Mouse (Mus musculus) T-helper 2 cell (primary cell): ENCODE data around the gene Hoxc12.

Source experiments
- in situ Hi-C: fragments of 300-600 bp; cut with MboI, MseI; formaldehyde crosslinking; loops from one replicate; pipeline ENCODE4 v1.15.1; 2025; ENCODE audit warnings: high pct_unique_total_duplicates

Hoxc12 gene

GRCm38 (mm10) chr15:102937036-102937666, 594 bp downstream of the Hoxc12 start:
- in situ Hi-C loops, result no loop called here

DNA sequence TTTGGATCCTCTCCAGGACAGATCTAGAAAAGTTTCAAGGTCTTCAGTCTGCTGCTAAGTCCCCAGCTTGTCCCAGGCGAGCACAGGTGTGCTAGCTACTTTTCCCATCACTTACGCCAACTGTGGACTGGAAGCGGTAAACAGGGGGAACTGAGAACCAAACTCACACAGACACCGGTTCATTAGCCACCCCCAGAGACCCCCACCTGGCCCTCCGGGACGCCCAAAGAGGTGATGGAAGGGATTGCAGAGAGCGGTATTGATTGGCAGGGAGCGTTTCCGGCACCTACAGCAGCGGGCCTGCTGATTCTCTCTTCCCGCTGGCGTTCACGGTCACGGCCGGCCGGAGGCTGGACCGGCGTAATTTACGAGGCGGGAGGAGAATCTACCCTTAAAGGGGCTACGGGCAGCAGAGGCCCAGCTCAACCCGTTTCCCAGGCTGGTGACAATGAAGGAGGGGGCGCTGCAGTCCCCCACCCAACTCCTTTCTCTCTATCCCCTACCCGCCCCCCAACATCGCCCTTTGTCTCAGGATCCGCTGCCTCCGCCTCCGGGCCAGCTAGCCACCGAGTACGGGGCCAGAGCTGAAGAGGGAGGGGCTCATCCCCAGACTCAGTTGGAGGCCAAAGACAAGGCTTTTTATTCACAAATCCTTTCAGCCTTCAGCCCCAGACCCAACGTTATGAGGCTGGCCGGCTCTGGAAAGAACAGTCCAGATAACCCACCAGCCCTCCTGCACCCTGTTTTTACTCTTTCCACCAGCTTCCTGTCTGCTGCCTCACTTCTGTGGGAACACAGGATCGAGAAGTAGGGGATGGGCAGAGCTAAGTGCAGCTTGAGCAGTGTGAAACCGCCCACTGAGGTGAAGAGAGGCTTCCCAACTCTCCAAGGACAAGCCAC, 2.9 kb downstream of the Hoxc12 start:
- in situ Hi-C loops, result no loop called here

GRCm38 (mm10) chr15:102942739-102943467, 6.3 kb downstream of the Hoxc12 start:
- in situ Hi-C loops, result no loop called here

DNA sequence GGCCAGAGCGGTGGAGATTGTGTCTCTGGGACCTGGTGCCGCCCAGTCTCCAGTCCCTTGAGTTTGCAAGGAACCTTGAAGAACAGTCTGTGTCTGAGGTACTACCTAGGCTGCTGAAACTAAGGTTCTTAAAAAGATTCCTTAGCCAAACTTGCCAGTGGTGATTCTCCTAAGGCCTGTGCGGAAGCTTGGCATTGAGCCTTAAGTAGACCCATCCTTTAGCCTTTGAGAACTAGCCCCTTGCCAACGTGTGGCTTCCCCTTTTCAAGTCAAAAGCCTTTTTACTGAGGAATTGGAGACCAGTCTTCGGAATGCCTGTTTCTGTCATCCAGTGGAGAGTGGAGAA, 6.9 kb downstream of the Hoxc12 start:
- in situ Hi-C loops, result no loop called here

DNA sequence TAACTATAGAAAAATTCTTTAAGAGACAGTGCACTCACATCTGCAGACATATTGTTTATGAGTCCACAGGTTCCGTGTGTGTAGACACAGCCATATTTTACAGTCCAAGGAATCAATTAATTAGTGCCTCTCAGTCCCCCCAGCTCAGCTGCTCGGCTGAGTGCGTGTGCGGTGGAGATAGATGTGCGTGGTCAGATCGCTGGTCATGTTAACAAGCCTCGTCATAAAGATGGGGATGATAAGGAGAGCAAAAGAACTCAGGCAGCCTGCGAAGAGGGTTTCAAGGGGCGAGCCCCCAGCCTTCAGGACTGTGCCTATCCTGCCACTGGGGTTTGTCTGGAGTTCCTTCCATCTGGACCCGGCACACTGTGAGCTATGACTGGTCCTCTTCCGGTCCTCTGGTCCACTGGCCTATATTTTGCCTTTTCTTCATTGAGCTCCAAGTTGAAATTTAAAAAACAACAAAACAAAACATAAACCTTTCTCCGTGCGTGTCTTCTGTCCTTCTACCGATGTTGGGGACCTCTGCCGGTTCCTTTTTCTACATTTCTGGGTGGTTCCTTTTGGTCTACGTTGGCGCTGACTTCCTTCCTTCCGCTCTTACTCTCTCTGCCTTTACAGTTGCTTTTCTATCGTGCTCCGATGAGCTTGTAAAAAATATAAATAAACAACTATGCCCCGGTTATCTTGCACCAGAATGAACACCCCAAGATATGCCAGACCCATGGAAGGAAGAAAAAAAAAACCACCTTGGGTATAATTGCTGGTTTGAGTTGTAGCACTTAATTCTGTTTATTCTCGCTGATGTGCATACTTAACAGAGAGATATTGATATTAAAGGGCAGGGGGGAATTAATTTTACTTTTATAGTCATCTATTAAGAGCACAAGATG, 8.9 kb downstream of the Hoxc12 start:
- in situ Hi-C loops, result no loop called here

- in situ Hi-C loops, result no loop called here
Measured at GRCm38 (mm10) chr15:102947276-102947675, 10.7 kb downstream of the Hoxc12 start.

GRCm38 (mm10) chr15:102948842-102949241, 12.3 kb downstream of the Hoxc12 start:
- in situ Hi-C loops, result no loop called here

DNA sequence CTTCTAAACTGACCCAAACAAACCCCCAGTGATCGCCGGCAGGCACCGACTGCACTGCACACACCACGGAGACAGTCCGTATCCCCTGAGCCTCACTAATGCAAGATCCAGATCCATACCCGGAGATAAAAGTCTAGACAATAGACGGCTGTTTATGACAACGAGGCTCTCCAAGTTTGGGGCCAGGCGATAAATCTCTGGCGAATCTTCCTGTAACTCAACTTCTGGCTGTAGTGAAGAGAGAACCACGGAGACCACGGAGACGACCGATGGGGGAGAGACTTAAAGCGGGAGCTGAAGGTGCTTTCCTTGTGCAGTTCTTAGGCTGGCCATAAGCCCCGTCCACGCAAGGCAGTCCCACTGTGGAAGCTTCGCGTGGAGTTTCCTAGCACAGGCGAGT, 13.1 kb downstream of the Hoxc12 start:
- in situ Hi-C loops, result loop anchor here (5.0 kb wide), 1 partner anchor 88 kb away; no protein-coding TSS in a partner anchor

GRCm38 (mm10) chr15:102950877-102951276, 14.3 kb downstream of the Hoxc12 start:
- in situ Hi-C loops, result loop anchor here (5.0 kb wide), 1 partner anchor 86 kb away; no protein-coding TSS in a partner anchor

DNA sequence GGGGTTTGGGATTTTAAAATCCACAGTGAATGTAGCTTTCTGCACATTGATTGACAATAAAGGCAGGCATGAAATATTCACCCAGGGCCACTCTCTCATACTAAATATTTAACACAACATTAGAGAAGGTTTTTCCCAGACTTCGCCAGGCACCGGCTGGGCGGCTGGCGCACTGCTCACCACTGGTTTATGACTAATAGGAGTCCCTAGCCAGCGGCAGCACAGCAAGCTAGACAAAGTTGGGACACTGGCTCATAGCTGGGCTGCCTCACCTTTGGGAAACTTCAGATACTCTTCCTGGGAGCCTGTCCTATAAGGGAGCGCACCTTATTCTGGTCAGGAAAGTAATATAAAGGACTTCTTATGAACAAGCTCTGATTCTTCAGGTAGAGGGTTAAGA, 17.0 kb downstream of the Hoxc12 start:
- in situ Hi-C loops, result loop anchor here (5.0 kb wide), 1 partner anchor 84 kb away; no protein-coding TSS in a partner anchor

DNA sequence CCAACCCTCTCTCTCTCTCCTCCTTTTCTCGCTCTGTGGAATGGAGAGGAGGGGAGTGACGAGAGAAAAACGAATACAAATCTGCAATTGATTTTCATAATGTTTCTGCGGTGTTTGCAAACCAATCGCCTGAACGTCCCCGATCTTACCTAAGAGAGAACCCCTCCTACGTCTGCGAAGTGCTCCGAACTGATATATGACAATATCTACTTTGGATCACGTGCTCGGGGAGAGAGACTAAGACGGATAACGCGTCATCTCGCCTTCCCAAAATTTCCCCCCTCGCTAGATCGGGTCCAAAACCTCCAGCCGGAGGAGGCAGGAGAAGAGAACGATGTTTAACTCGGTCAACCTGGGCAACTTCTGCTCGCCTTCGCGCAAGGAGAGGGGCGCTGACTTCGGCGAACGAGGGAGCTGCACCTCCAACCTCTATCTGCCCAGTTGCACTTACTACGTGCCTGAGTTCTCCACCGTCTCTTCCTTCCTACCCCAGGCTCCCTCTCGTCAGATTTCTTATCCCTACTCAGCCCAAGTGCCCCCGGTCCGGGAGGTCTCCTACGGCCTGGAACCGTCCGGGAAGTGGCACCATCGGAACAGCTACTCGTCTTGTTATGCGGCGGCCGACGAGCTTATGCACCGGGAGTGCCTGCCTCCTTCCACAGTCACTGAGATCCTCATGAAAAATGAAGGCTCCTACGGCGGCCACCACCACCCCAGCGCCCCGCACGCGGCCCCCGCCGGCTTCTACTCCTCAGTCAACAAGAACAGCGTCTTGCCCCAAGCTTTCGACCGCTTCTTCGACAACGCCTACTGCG, 17.8 kb downstream of the Hoxc12 start, which contains the start of gene Hoxc11:
Gene Hoxc11 (plus strand): TSS at position 236 of the 815 bp plus-strand sequence.
- in situ Hi-C loops, result loop anchor here (5.0 kb wide), 1 partner anchor 83 kb away; no protein-coding TSS in a partner anchor

GRCm38 (mm10) chr15:102955007-102955382, 18.4 kb downstream of the Hoxc12 start:
- in situ Hi-C loops, result no loop called here

- in situ Hi-C loops, result no loop called here
Measured at GRCm38 (mm10) chr15:102955833-102956640, 19.5 kb downstream of the Hoxc12 start.

GRCm38 (mm10) chr15:102956906-102957305, 20.3 kb downstream of the Hoxc12 start:
- in situ Hi-C loops, result no loop called here

DNA sequence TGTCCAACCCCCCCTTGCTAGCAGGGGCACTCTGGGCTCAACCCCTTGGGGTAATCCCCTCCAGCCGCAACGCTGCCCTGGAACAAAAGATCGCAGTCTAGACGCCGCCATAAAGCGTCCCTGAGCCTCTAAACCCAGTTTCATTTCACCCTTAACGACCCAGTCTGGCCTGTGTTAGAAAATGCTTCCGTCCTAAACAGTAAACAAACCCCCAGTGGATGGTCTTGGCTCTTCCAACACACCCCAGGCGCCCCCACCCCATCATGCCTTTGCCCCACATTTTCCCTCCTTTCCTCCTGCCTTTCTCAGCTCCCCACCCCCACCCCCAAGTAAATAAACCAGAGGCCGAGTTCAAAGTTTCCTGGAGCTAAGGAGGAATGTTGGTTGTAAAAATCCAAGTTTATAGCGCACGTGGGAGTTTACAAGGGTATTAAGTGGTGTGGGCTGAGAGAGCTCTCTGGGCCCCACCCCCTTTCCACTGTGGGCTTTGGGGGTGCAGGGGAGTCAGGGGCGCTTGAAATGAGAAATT, 23.2 kb downstream of the Hoxc12 start:
- in situ Hi-C loops, result no loop called here

GRCm38 (mm10) chr15:102961728-102962127, 25.2 kb downstream of the Hoxc12 start:
- in situ Hi-C loops, result no loop called here

DNA sequence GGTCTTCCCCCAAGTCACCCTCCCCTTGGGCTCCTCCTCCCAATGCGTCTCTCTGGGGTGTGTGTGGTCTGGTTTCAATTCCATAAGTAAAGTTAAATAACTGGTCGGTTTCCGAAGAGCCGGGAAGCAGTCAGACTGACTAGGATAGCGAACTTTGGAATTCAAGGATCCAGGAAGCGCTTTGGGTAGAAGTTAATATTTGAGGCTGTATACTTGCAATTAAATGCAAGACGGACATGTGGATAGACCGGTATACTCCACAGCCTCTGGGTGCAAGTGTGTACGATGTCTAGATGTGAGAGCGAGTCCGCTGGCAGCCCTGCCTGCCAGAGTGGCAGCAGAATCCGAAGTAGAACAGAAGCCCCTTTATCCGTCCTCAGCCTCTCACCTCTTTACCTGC, 25.9 kb downstream of the Hoxc12 start:
- in situ Hi-C loops, result no loop called here

DNA sequence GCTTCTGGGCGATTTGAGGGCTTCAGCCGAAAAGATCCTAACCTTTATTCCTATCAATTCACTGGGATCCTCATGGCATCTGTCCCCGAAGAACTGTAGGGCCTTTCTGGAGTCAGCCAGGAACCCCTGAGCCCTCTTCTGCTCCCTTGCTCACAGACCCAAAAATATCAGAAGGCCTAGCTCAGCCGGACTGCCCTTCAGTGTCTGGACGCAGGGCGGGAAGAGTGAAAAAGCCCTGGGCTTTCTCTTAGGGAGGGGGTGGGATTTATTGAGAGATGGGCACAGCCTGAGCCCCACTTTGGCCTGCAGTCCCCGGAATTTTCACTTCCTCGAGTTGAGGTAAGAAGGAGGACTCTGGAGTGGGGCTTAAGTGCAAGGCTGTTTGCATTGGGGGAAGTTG, 26.7 kb downstream of the Hoxc12 start:
- in situ Hi-C loops, result no loop called here
